12 mouse cellular contexts compared by ENCODE assay signal in the genomic region with DNA sequence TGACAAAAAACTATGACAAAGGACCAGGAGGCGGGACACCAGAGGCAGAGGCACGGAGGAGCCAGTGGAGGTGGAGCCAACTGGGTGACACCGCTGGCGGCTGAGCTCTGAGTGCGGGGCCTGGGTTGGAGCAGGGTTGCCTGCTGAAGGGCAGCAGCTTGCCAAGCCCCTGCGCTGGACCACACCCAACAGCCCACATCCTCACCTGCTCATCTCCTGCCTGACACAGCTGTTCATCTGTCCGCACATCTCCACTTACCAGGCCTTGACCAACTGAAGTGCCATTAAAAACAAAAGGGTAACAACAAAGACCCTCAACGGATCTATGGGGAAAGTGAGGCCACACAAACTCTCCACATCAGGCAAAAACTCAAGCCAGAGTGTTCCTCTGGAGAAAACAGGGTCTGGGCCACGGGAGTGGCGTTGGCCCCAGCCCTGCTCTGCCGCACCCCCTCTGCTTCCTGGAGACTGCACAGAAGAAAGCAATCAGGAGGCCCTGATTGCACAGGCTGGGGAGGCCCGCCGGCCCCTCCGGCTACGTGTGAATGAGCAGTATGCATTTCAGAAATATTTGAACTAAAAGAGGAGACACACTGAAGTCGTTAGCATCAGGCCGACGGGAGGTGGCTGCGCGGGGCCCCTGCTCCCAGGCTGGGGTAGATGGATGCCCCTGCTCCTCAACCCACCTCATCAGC. TPM values are rescaled to one million over a fixed set of nuclear protein-coding genes. Genes with fewer than 3 reads are reported as not detected.
DNase-seq lines count a peak whose midpoint lies in the region; ATAC-seq and TF ChIP-seq lines count a peak whose summit lies in the region.
"Had no signal": no experiment of that assay in that cellular context is flagged by ENCODE, and none has a peak within 500 bp of the region (broad histone marks: within the 10 kb centered on the region; RNA-seq: fewer than 3 reads in every experiment).

No protein-coding gene starts in this region.

- peaks cover 17% of the 10 kb centered on the region for H3K27me3 ChIP-seq in heart, embryonic 15.5 days
- no peaks in the 10 kb centered on the region for H3K27me3 ChIP-seq in midbrain, embryonic 12.5 days
- no peaks in the 10 kb centered on the region for H3K27me3 ChIP-seq in midbrain, embryonic 15.5 days (replicated peaks)
- no peaks in the 10 kb centered on the region for H3K27me3 ChIP-seq in stomach, postnatal 0 days (ENCODE audit: control insufficient read depth, insufficient read depth, low read length)

- no peak overlapping the region for H3K9ac ChIP-seq in heart, embryonic 15.5 days
- no peak overlapping the region for H3K9ac ChIP-seq in midbrain, embryonic 12.5 days (replicated peaks)
- H3K9ac ChIP-seq in midbrain, embryonic 15.5 days = no peak overlapping the region
- H3K9ac ChIP-seq in stomach, postnatal 0 days (ENCODE audit: low read length) = no peak overlapping the region
- H3K9ac ChIP-seq: liver, embryonic 12.5 days had no signal

- no peak for ATAC-seq in heart, embryonic 15.5 days (replicated peaks; ENCODE audit: insufficient number of reproducible peaks, insufficient read depth, low FRiP score, low read depth)
- ATAC-seq in midbrain, embryonic 12.5 days (ENCODE audit: low FRiP score, low read depth) = peak; percentile 24; the same call in 1 of the 2 replicates
- ATAC-seq in midbrain, embryonic 15.5 days (replicated peaks) = no peak
- ATAC-seq in stomach, postnatal 0 days (ENCODE audit: low FRiP score, low TSS enrichment) = peak; percentile 43; the same call in 1 of the 2 replicates
- ATAC-seq: liver, embryonic 12.5 days had no signal

- intact Hi-C loops in heart, postnatal 25 days (cut with DNase I) = no loop called here

- H3K9me3 ChIP-seq in heart, embryonic 15.5 days (replicated peaks) = no peaks in the 10 kb centered on the region
- no peaks in the 10 kb centered on the region for H3K9me3 ChIP-seq in midbrain, embryonic 12.5 days
- no peaks in the 10 kb centered on the region for H3K9me3 ChIP-seq in midbrain, embryonic 15.5 days
- H3K9me3 ChIP-seq in stomach, postnatal 0 days (ENCODE audit: control insufficient read depth, low read length) = no peaks in the 10 kb centered on the region
- H3K9me3 ChIP-seq: liver, embryonic 12.5 days had no signal

- H3K4me2 ChIP-seq in heart, embryonic 15.5 days = no peak overlapping the region
- H3K4me2 ChIP-seq in midbrain, embryonic 12.5 days (replicated peaks) = no peak overlapping the region
- no peak overlapping the region for H3K4me2 ChIP-seq in midbrain, embryonic 15.5 days
- no peak overlapping the region for H3K4me2 ChIP-seq in stomach, postnatal 0 days (replicated peaks; ENCODE audit: low read depth)
- H3K4me2 ChIP-seq: liver, embryonic 12.5 days had no signal

- H3K27ac ChIP-seq in heart, embryonic 15.5 days = peak overlapping the region; percentile 25
- H3K27ac ChIP-seq in midbrain, embryonic 12.5 days (replicated peaks) = no peak overlapping the region
- no peak overlapping the region for H3K27ac ChIP-seq in midbrain, embryonic 15.5 days
- peak overlapping the region; percentile 25; the same call in 1 of the 2 replicates for H3K27ac ChIP-seq in stomach, postnatal 0 days (replicated peaks)
- H3K27ac ChIP-seq: liver, embryonic 12.5 days had no signal

- 56% methylated on average over 20 of the region's 20 CpGs for WGBS in heart, embryonic 15.5 days
- WGBS in midbrain, embryonic 12.5 days = 75% methylated on average over 20 of the region's 20 CpGs
- 81% methylated on average over 20 of the region's 20 CpGs for WGBS in midbrain, embryonic 15.5 days
- WGBS in stomach, postnatal 0 days = 45% methylated on average over 20 of the region's 20 CpGs

- no peaks in the 10 kb centered on the region for H3K36me3 ChIP-seq in heart, embryonic 15.5 days
- no peaks in the 10 kb centered on the region for H3K36me3 ChIP-seq in midbrain, embryonic 12.5 days
- H3K36me3 ChIP-seq in midbrain, embryonic 15.5 days (replicated peaks) = no peaks in the 10 kb centered on the region
- H3K36me3 ChIP-seq in stomach, postnatal 0 days (ENCODE audit: control insufficient read depth, insufficient read depth, low read length) = no peaks in the 10 kb centered on the region
- H3K36me3 ChIP-seq: liver, embryonic 12.5 days had no signal

- no peak for TF ChIP-seq CTCF in stomach, postnatal 0 days (IDR thresholded peaks at IDR 0.05; ENCODE audit: low read depth)

- no peak for TF ChIP-seq EP300 in stomach, postnatal 0 days (optimal IDR thresholded peaks at IDR 0.05)

- no peak overlapping the region for H3K4me3 ChIP-seq in heart, embryonic 15.5 days
- H3K4me3 ChIP-seq in midbrain, embryonic 12.5 days = no peak overlapping the region
- no peak overlapping the region for H3K4me3 ChIP-seq in midbrain, embryonic 15.5 days
- H3K4me3 ChIP-seq in stomach, postnatal 0 days (ENCODE audit: low read depth, low read length) = no peak overlapping the region
- H3K4me3 ChIP-seq: liver, embryonic 12.5 days had no signal

- no peak for DNase-seq in heart, postnatal 25 days (ENCODE audit: low spot score)
- DNase-seq in forelimb bud, embryonic 11.5 days (ENCODE audit: low read depth, low spot score) = peak; percentile 61
- peak; percentile 52 for DNase-seq in stomach, postnatal 0 days (ENCODE audit: low spot score)
- no peak for DNase-seq in right cerebral cortex, adult 2 months (ENCODE audit: low spot score in 2 of 2)
- DNase-seq: cerebellum, adult 11-12 months; right cerebral cortex, postnatal 4 days; thymus, postnatal 14 days had no signal

- peaks cover 40% of the 10 kb centered on the region for H3K4me1 ChIP-seq in heart, embryonic 15.5 days (replicated peaks)
- H3K4me1 ChIP-seq in midbrain, embryonic 12.5 days = peaks cover 75% of the 10 kb centered on the region
- peaks cover 58% of the 10 kb centered on the region for H3K4me1 ChIP-seq in midbrain, embryonic 15.5 days
- peaks cover 14% of the 10 kb centered on the region for H3K4me1 ChIP-seq in stomach, postnatal 0 days (replicated peaks; ENCODE audit: control insufficient read depth, insufficient read depth)

RNA-seq across cellular contexts. Expression of gene Ephb2, which starts 55.4 kb away (rescaled TPM):
- polyA plus RNA-seq in heart, embryonic 15.5 days (2015; fragmentation: Nextera tagmentation; extraction: Ambion mirVana) = 1.3 and 3.3 TPM in 2 replicates
- total RNA-seq in heart, postnatal 25 days (2021) = under 1 TPM; 0.49 to 0.89 TPM
- polyA plus RNA-seq in midbrain, embryonic 12.5 days (2016; fragmentation: Nextera tagmentation; extraction: Ambion mirVana) = 39.8 and 40.0 TPM in 2 replicates
- 31.0 and 31.7 TPM in 2 replicates for polyA plus RNA-seq in midbrain, embryonic 15.5 days (2015; fragmentation: Nextera tagmentation; extraction: Ambion mirVana)
- polyA plus RNA-seq in stomach, postnatal 0 days (2015; fragmentation: Nextera tagmentation; extraction: Ambion mirVana) = 2.3 and 2.5 TPM in 2 replicates
- total RNA-seq: neutrophil, adult 5-6 weeks had no signal

Comparison
In these comparisons a context has a peak if more than half of its experiments do, and no peak if none do; other contexts are left out.
1. ATAC-seq: peak in midbrain, embryonic 12.5 days (single experiment) and stomach, postnatal 0 days (single experiment); none in heart, embryonic 15.5 days (single experiment) and midbrain, embryonic 15.5 days (single experiment).
2. H3K27ac ChIP-seq: peak in heart, embryonic 15.5 days (single experiment) and stomach, postnatal 0 days (single experiment); none in midbrain, embryonic 12.5 days (single experiment) and midbrain, embryonic 15.5 days (single experiment).
3. DNase-seq: peak in forelimb bud, embryonic 11.5 days (single experiment) and stomach, postnatal 0 days (single experiment); none in heart, postnatal 25 days (single experiment) and right cerebral cortex, adult 2 months (0 of 2).